ENCODE assay signal across 8 mouse cellular contexts in the genomic region with DNA sequence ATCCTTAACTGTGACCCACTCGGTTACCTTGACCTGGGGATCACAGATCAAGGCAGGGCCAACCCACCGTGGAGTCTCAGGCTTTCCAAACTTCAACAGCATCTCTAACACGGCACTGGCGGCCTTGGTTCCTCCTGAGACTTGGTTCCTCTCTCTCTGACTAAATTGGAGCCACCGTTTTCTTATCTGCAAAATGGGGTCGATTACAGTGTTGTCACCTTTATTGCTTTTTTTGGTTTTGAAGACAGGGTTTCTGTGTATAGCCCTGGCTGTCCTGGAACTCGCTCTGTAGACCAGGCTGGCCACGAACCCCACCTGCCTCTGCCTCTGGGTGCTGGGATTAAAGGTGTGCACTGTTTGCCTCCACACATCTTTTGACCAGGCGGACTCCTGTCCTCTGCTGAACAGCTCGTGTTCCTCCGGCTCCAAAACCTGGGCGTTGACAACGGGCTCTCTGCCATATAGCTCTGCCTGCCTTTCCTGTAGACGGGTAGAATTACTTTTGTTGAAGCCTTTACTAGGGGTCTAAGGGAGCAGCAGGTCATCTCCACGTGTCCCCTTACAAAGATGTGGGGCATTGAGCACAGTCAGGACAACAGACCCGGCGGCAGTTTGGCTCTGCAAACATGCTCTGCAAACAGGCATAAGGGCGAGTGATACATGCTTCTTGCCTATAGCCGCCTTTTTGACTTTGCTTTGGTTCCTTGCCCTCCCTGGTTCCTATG. TPM values are rescaled to one million over a fixed set of nuclear protein-coding genes. Genes with fewer than 3 reads are reported as not detected.
DNase-seq lines count a peak whose midpoint lies in the region; ATAC-seq and TF ChIP-seq lines count a peak whose summit lies in the region.

No protein-coding gene starts in this region.

- no peak for TF ChIP-seq POLR2A in bone marrow, adult 2 months (IDR thresholded peaks at IDR 0.05; ENCODE audit: borderline replicate concordance, control insufficient read depth, low read depth, low read length)

- peak overlapping the region; percentile 87 for H3K27ac ChIP-seq in bone marrow, adult 2 months (ENCODE audit: control insufficient read depth, insufficient read depth, low read depth, low read length, poor library complexity)
- peak overlapping the region; percentile 96 for H3K27ac ChIP-seq in heart, embryonic 13.5 days (replicated peaks)
- H3K27ac ChIP-seq in limb, embryonic 15.5 days, result peak overlapping the region; percentile 99
- peak overlapping the region; percentile 83 for H3K27ac ChIP-seq in neural tube, embryonic 12.5 days

- H3K27me3 ChIP-seq in heart, embryonic 13.5 days (replicated peaks), result no peaks in the 10 kb centered on the region
- H3K27me3 ChIP-seq in limb, embryonic 15.5 days, result no peaks in the 10 kb centered on the region
- no peaks in the 10 kb centered on the region for H3K27me3 ChIP-seq in neural tube, embryonic 12.5 days (replicated peaks)

- peak overlapping the region; percentile 80 for H3K4me2 ChIP-seq in heart, embryonic 13.5 days
- H3K4me2 ChIP-seq in limb, embryonic 15.5 days, result peak overlapping the region; percentile 77
- H3K4me2 ChIP-seq in neural tube, embryonic 12.5 days (replicated peaks), result peak overlapping the region; percentile 67

- H3K9ac ChIP-seq in heart, embryonic 13.5 days, result peak overlapping the region; percentile 85
- peak overlapping the region; percentile 58 for H3K9ac ChIP-seq in limb, embryonic 15.5 days
- H3K9ac ChIP-seq in neural tube, embryonic 12.5 days, result peak overlapping the region; percentile 72

- no peaks in the 10 kb centered on the region for H3K9me3 ChIP-seq in heart, embryonic 13.5 days
- H3K9me3 ChIP-seq in limb, embryonic 15.5 days, result no peaks in the 10 kb centered on the region
- no peaks in the 10 kb centered on the region for H3K9me3 ChIP-seq in neural tube, embryonic 12.5 days

- peak overlapping the region; percentile 61 for H3K4me3 ChIP-seq in bone marrow, adult 2 months (replicated peaks; ENCODE audit: control insufficient read depth, low read depth, low read length)
- peak overlapping the region; percentile 54 for H3K4me3 ChIP-seq in heart, embryonic 13.5 days
- H3K4me3 ChIP-seq in limb, embryonic 15.5 days, result peak overlapping the region; percentile 52
- H3K4me3 ChIP-seq in neural tube, embryonic 12.5 days, result peak overlapping the region; percentile 37

- peaks cover 10% of the 10 kb centered on the region for H3K4me1 ChIP-seq in bone marrow, adult 2 months (ENCODE audit: control insufficient read depth, insufficient read depth, low read length)
- peaks cover 64% of the 10 kb centered on the region for H3K4me1 ChIP-seq in heart, embryonic 13.5 days
- peaks cover 65% of the 10 kb centered on the region for H3K4me1 ChIP-seq in limb, embryonic 15.5 days
- H3K4me1 ChIP-seq in neural tube, embryonic 12.5 days, result peaks cover 56% of the 10 kb centered on the region

- ATAC-seq in heart, embryonic 13.5 days (ENCODE audit: extremely low read depth, insufficient number of reproducible peaks, low FRiP score, low TSS enrichment), result no peak
- ATAC-seq in limb, embryonic 15.5 days (ENCODE audit: insufficient number of reproducible peaks, low FRiP score, low TSS enrichment, low read depth), result no peak
- no peak for ATAC-seq in neural tube, embryonic 12.5 days (ENCODE audit: low FRiP score, low read depth)

- intact Hi-C loops in heart, postnatal 25 days (cut with DNase I), result no loop called here
- intact Hi-C loops in gastrocnemius, postnatal 36 days (cut with DNase I), result no loop called here

- no peaks in the 10 kb centered on the region for H3K36me3 ChIP-seq in heart, embryonic 13.5 days
- no peaks in the 10 kb centered on the region for H3K36me3 ChIP-seq in limb, embryonic 15.5 days
- no peaks in the 10 kb centered on the region for H3K36me3 ChIP-seq in neural tube, embryonic 12.5 days

- no peak for TF ChIP-seq CTCF in bone marrow, adult 2 months (IDR thresholded peaks at IDR 0.05; ENCODE audit: control insufficient read depth, insufficient read depth, low read length)

- 8% methylated on average over 19 of the region's 19 CpGs for WGBS in bone marrow, adult 2 months
- WGBS in heart, embryonic 13.5 days, result 22% methylated on average over 19 of the region's 19 CpGs
- WGBS in limb, embryonic 15.5 days, result 16% methylated on average over 19 of the region's 19 CpGs
- 16% methylated on average over 19 of the region's 19 CpGs for WGBS in neural tube, embryonic 12.5 days

- peak; percentile 49 to 66 for DNase-seq in heart, adult 18-20 months
- no peak for DNase-seq in heart, postnatal 25 days (ENCODE audit: low spot score)
- no peak for DNase-seq in gastrocnemius, postnatal 36 days
- DNase-seq in adrenal gland, postnatal 10 days, result no peak

RNA-seq across cellular contexts. Expression of gene Ptma, which starts 21.7 kb away (rescaled TPM):
- total RNA-seq in heart, adult 18-20 months (2021), result 100 to 1,000 TPM; 212 TPM
- total RNA-seq in heart, postnatal 25 days (2021), result 100 to 1,000 TPM; 231 to 265 TPM
- polyA plus RNA-seq in bone marrow, adult 2 months (2011; ENCODE audit: insufficient read depth, insufficient read length, low replicate concordance, missing spikeins), result 1,145 and 1,395 TPM in 2 replicates
- polyA plus RNA-seq in heart, embryonic 13.5 days (2015; fragmentation: Nextera tagmentation; extraction: Ambion mirVana), result 929 and 934 TPM in 2 replicates
- 1,783 and 2,088 TPM in 2 replicates for polyA plus RNA-seq in limb, embryonic 15.5 days (2015; fragmentation: Nextera tagmentation; extraction: Ambion mirVana)
- 2,887 and 2,907 TPM in 2 replicates for polyA plus RNA-seq in neural tube, embryonic 12.5 days (2016; fragmentation: Nextera tagmentation; extraction: Ambion mirVana)
- 10 to 100 TPM; 74.6 to 88.0 TPM for total RNA-seq in gastrocnemius, postnatal 36 days (2021)
- total RNA-seq in adrenal gland, postnatal 10 days (2021), result 100 to 1,000 TPM; 804 to 831 TPM

Comparison
In these comparisons a context has a peak if more than half of its experiments do, and no peak if none do; other contexts are left out.
1. DNase-seq: peak in heart, adult 18-20 months (2 of 2); none in heart, postnatal 25 days (single experiment), gastrocnemius, postnatal 36 days (0 of 2) and adrenal gland, postnatal 10 days (single experiment).
2. Peak in every context shown above with its lines, with median percentiles within 50 percentile points of each other: H3K27ac ChIP-seq, H3K4me3 ChIP-seq, H3K4me2 ChIP-seq and H3K9ac ChIP-seq.